Mouse (Mus musculus): ENCODE results near the gene Nfkb1.

GRCm38 (mm10) chr3:135582246-135582645, 109.1 kb downstream of the Nfkb1 start:
- TF ChIP-seq USF1 (IDR thresholded peaks at IDR 0.05; ENCODE audit: low read depth, low read length) (no peak), GABPA (IDR thresholded peaks at IDR 0.05; ENCODE audit: insufficient replicate concordance, low read depth, low read length) (no peak), E2F4 (IDR thresholded peaks at IDR 0.05; ENCODE audit: insufficient replicate concordance, low read depth, low read length) (no peak)

Measured in CH12.LX (cell line).